Mouse (Mus musculus) leukemia stem cell, adult 10-12 weeks (primary cell): Measurements from ENCODE around the gene Dcbld1. TPM values are rescaled to one million over a fixed set of nuclear protein-coding genes. Genes with fewer than 3 reads are reported as not detected.

Experiments
- polyA plus RNA-seq: library from polyadenylated mRNA; stranded (reverse); fragments of >175 nt; gene quantifications from 2 replicates; pipeline ENCODE4 v1.2.3, GENCODE M21; 2012; ENCODE audit warnings: low replicate concordance

Gene Dcbld1
- polyA plus RNA-seq, result 0.18 and 0.71 TPM in 2 replicates

GRCm38 (mm10) chr10:52233301-52233968 is at the start of gene Dcbld1:
TSS of gene Dcbld1 (plus strand) at chr10:52233619.

GRCm38 (mm10) chr10:52194957-52195852 is 38.2 kb upstream of the Dcbld1 start, which contains the start of gene Ros1:
TSS of gene Ros1 (minus strand) at chr10:52195244.

DNA sequence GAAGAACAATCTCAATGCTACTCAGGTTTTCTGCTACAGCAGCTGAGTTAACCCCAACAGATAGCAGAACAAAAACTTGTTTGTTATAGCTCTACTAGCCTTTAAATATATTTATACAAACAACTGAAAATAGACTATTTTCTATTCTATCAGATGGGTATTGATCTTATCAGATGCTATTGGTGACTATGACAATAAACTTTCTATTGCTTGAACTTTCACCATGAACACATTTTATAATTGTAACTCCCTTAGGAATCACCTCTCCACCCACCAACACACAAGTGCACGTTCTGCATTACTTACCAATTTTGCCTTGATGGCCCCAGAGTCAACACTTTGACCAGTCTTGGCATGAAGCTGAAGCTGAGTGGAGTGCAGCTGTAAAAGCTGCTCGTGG is 125.0 kb downstream of the Dcbld1 start, which contains the start of gene Gm26741:
Gene Gm26741, plus strand, starts transcription at position 301 of the 400 bp plus-strand sequence.

Other genes starting within 250 kb of the Dcbld1 start
- not detected in 2 replicates for gene Vgll2, start 211.1 kb upstream of the Dcbld1 start, polyA plus RNA-seq
- not detected in 2 replicates for gene Ros1, start 38.4 kb upstream of the Dcbld1 start, polyA plus RNA-seq
- gene Gm26741, start 125.1 kb downstream of the Dcbld1 start, polyA plus RNA-seq, result not detected in 2 replicates
- 0.89 and 1.2 TPM in 2 replicates for gene Gopc, start 148.5 kb downstream of the Dcbld1 start, polyA plus RNA-seq
- gene Nepn, start 155.4 kb downstream of the Dcbld1 start, polyA plus RNA-seq, result not detected in 2 replicates
- gene Nus1, start 183.9 kb downstream of the Dcbld1 start, polyA plus RNA-seq, result 20.6 and 23.0 TPM in 2 replicates